Mouse (Mus musculus): ENCODE measurements around the gene Cdx2. TPM values are rescaled to one million over a fixed set of nuclear protein-coding genes. Genes with fewer than 3 reads are reported as not detected.

Cdx2 gene
- polyA plus RNA-seq (2016; fragmentation: Nextera tagmentation; extraction: Ambion mirVana), result not detected in 2 replicates

- Histone ChIP-seq H3K4me2 (replicated peaks) (peak within 1 kb of the TSS; percentile 17; the same call in 1 of the 2 replicates), H3K4me1 (peaks cover 5% of the 10 kb centered on the region; the same call in 1 of the 2 replicates), H3K27ac (no peak within 1 kb of the TSS), H3K9me3 (no peaks in the 10 kb centered on the region), H3K27me3 (peaks cover 99% of the 10 kb centered on the region), H3K9ac (no peak within 1 kb of the TSS), H3K36me3 (no peaks in the 10 kb centered on the region), H3K4me3 (peak within 1 kb of the TSS; percentile 16; the same call in 1 of the 2 replicates)
- no peak for ATAC-seq (ENCODE audit: insufficient number of reproducible peaks, insufficient read depth, low FRiP score, low TSS enrichment)
- under 1% methylated on average over 63 of the region's 63 CpGs for WGBS
Observed at GRCm38 (mm10) chr5:147306638-147307397, at the start of gene Cdx2. Gene Cdx2, minus strand, starts transcription at chr5:147307270.

GRCm38 (mm10) chr5:147356260-147357055 lies 49.4 kb upstream of the Cdx2 start:
- Histone ChIP-seq H3K9me3 (no peaks in the 10 kb centered on the region), H3K36me3 (no peaks in the 10 kb centered on the region), H3K4me3 (no peak overlapping the region), H3K4me2 (replicated peaks) (no peak overlapping the region), H3K9ac (no peak overlapping the region), H3K4me1 (no peaks in the 10 kb centered on the region), H3K27ac (no peak overlapping the region), H3K27me3 (no peaks in the 10 kb centered on the region)
- no peak for ATAC-seq (ENCODE audit: insufficient number of reproducible peaks, insufficient read depth, low FRiP score, low TSS enrichment)
- WGBS, result 91% methylated on average over 13 of the region's 13 CpGs

DNA sequence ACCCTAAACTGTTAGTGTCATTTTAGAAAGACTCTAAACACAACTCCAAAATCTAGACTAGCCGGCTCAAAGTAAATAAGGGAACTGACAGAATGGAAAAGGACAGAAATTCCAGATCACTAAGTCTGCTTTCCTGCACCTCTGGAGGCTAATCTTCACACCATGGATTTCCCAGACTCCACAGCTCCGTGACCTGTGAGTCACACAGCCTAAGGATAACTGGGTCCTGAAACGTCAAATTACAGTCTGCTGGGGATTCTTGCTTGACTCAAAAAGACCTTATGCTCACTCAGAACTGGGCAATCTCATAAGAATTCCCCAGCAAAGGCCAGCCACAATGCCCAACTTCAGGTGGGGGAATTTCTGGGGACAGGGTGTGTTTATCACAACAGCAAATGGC lies 48.7 kb upstream of the Cdx2 start:
- Histone ChIP-seq H3K4me1 (no peaks in the 10 kb centered on the region), H3K36me3 (no peaks in the 10 kb centered on the region), H3K4me3 (no peak overlapping the region), H3K9ac (no peak overlapping the region), H3K4me2 (replicated peaks) (no peak overlapping the region), H3K27me3 (no peaks in the 10 kb centered on the region), H3K27ac (no peak overlapping the region), H3K9me3 (no peaks in the 10 kb centered on the region)
- ATAC-seq (ENCODE audit: insufficient number of reproducible peaks, insufficient read depth, low FRiP score, low TSS enrichment), result no peak
- WGBS, result 65% methylated on average over 3 of the region's 3 CpGs

DNA sequence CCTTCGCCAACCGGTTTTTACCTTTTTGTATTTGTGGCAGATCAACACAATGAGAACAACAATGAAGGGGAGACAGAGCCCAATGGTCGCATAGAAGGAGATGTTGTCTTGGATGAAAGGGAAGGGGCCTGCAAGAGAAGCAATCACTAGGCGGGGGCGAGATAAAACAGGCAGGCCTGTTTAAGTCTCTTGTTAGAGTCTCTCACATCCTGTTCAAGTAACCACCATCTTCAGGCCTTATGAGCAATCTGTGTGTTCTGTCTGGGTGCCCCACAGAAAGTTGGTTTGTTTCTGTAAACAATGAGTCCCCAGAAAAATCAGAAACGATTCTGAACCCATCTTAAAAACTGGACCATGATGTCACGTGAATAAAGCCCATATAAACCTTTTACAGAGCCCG lies 47.9 kb upstream of the Cdx2 start:
- H3K4me1 ChIP-seq, result no peaks in the 10 kb centered on the region
- H3K9ac ChIP-seq, result no peak overlapping the region
- no peak overlapping the region for H3K4me2 ChIP-seq (replicated peaks)
- H3K27me3 ChIP-seq, result no peaks in the 10 kb centered on the region
- no peak overlapping the region for H3K4me3 ChIP-seq
- H3K36me3 ChIP-seq, result no peaks in the 10 kb centered on the region
- no peak overlapping the region for H3K27ac ChIP-seq
- no peaks in the 10 kb centered on the region for H3K9me3 ChIP-seq
- no peak for ATAC-seq (ENCODE audit: insufficient number of reproducible peaks, insufficient read depth, low FRiP score, low TSS enrichment)
- WGBS, result 85% methylated on average over 8 of the region's 8 CpGs

DNA sequence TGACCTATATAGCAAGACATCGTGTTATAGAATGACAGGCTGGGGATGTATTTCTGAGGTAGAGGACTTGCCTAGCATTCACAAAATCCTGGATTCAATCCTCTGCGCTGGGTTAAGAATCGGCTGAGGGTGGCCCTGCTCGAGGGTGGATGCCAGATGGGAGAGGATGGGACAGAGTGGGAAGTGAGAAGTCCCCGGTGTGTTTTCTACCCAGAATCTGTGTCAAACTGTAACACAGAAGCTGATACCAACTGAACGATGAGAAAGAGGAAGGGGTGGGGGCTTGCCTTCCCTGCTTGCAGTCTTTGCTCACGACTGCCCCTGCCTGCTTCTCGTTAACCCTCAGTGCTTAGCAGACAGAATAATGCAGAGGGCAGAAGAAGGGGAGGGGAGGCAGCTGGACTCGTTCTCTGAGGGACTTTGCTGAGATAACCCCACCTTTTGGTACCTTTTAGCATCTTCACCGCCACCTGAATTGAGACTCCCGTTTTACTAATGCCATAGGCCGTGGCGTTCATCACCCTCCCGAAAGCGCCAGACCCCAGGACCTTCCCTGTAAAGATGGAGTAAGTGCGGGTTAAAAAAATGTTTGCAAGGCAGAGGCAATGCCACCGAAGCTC lies 47.2 kb upstream of the Cdx2 start:
- ATAC-seq (ENCODE audit: insufficient number of reproducible peaks, insufficient read depth, low FRiP score, low TSS enrichment), result no peak
- H3K9ac ChIP-seq, result no peak overlapping the region
- H3K27me3 ChIP-seq, result no peaks in the 10 kb centered on the region
- no peak overlapping the region for H3K4me2 ChIP-seq (replicated peaks)
- H3K27ac ChIP-seq, result no peak overlapping the region
- no peak overlapping the region for H3K4me3 ChIP-seq
- 52% methylated on average over 17 of the region's 17 CpGs for WGBS
- H3K4me1 ChIP-seq, result no peaks in the 10 kb centered on the region
- no peaks in the 10 kb centered on the region for H3K9me3 ChIP-seq
- no peaks in the 10 kb centered on the region for H3K36me3 ChIP-seq

DNA sequence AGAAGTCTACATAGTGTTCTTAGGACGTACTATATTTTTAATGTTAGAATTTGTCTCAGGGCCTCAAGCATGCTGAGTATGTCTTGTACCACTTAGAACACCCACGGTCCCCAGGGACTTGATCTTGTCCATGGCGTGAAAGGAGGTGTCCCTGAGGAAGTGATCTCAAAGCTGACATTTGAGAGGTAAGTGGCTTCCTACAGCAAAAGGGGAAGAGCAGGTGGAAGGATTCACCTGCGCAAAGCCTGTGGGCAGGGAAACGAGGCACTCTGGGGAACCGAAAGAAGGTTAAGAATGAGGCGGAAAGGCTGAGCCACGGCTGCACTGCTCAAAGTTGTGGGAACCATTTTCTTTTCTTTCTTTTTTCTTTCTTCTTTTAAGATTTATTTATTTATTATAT lies 44.9 kb upstream of the Cdx2 start:
- Histone ChIP-seq H3K9ac (no peak overlapping the region), H3K27ac (no peak overlapping the region), H3K9me3 (no peaks in the 10 kb centered on the region), H3K4me1 (no peaks in the 10 kb centered on the region), H3K36me3 (no peaks in the 10 kb centered on the region), H3K4me3 (no peak overlapping the region), H3K4me2 (replicated peaks) (no peak overlapping the region), H3K27me3 (no peaks in the 10 kb centered on the region)
- ATAC-seq (ENCODE audit: insufficient number of reproducible peaks, insufficient read depth, low FRiP score, low TSS enrichment), result no peak
- WGBS, result 87% methylated on average over 8 of the region's 8 CpGs

GRCm38 (mm10) chr5:147345981-147346380 lies 38.9 kb upstream of the Cdx2 start:
- Histone ChIP-seq H3K9me3 (no peaks in the 10 kb centered on the region), H3K4me2 (replicated peaks) (no peak overlapping the region), H3K27me3 (no peaks in the 10 kb centered on the region), H3K4me3 (no peak overlapping the region), H3K27ac (no peak overlapping the region), H3K36me3 (no peaks in the 10 kb centered on the region), H3K9ac (no peak overlapping the region), H3K4me1 (no peaks in the 10 kb centered on the region)
- WGBS, result 75% methylated on average over 1 of the region's 1 CpGs
- no peak for ATAC-seq (ENCODE audit: insufficient number of reproducible peaks, insufficient read depth, low FRiP score, low TSS enrichment)

DNA sequence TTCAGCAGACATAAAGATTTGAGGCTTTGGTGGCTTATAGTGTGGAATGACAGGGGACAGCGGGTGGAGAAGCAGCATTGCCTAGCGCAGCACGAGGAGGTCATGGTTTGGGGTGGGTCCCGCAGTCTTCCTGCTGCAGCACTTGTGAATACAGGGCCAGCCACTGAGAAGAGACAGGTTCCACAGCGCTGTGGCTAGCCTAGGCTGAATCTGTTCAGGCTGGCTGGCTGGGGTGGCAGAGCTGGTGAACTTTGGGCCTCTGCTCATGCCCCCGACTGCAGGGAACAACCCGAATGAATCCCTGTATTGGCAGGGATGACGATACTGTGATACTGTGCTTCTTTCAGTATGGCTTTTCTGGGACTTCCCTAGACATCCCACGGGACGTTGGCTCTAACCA lies 36.8 kb upstream of the Cdx2 start:
- Histone ChIP-seq H3K27me3 (no peaks in the 10 kb centered on the region), H3K4me3 (no peak overlapping the region), H3K4me1 (no peaks in the 10 kb centered on the region), H3K9ac (no peak overlapping the region), H3K9me3 (no peaks in the 10 kb centered on the region), H3K36me3 (no peaks in the 10 kb centered on the region), H3K4me2 (replicated peaks) (no peak overlapping the region), H3K27ac (no peak overlapping the region)
- 88% methylated on average over 10 of the region's 10 CpGs for WGBS
- ATAC-seq (ENCODE audit: insufficient number of reproducible peaks, insufficient read depth, low FRiP score, low TSS enrichment), result no peak

DNA sequence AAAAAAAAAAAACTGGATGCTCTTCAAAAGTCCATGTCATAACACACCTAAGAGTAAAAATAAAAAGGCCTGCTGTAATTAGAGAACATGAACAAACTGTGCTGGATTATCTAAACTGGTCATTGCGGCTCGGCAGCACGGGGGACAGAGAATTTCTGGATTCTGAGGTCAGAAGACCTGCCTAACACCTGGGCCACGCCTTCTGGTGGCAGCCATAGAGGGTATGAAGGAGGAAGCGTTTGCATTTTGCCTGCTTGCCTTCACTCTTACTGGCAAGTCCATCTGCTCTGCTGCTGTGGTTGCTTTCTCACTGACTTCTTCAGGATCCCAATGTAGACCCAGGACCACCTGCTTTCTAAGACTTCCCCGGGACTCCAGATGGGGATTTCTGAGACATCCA lies 35.8 kb upstream of the Cdx2 start:
- Histone ChIP-seq H3K9ac (no peak overlapping the region), H3K27me3 (no peaks in the 10 kb centered on the region), H3K4me1 (no peaks in the 10 kb centered on the region), H3K9me3 (no peaks in the 10 kb centered on the region), H3K36me3 (no peaks in the 10 kb centered on the region), H3K27ac (no peak overlapping the region), H3K4me2 (replicated peaks) (no peak overlapping the region), H3K4me3 (no peak overlapping the region)
- WGBS, result 89% methylated on average over 6 of the region's 6 CpGs
- ATAC-seq (ENCODE audit: insufficient number of reproducible peaks, insufficient read depth, low FRiP score, low TSS enrichment), result no peak

DNA sequence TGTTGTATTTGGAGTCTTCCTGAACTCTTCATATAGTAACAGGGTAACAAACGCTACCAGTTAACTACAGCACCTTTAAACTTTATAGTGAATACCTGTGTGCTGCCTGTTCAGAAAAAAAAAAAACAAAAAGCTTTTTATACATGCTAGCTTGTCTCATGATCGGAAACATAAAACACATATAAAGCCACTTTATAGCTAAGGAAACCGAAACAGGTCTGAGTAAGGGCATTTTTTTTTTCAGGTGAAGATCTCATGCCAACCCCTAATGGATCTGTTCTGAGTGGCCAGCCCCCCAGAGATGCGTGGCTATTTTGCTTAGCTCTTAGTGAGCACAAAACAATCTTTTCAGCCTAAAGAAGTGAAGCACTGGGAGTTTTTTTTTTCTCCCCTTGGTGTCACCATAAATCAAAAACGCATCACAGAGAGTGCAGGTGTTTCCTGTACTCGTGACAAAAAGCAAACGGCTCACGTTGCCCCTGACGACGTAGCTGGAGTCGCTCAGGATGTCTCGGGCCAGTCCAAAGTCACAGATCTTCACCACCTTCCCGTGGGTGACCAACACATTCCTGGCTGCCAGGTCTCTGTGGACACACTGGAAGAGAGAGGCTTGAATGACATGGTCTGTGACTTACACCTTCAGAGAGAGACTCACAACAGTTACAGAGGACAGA lies 33.8 kb upstream of the Cdx2 start:
- Histone ChIP-seq H3K9ac (no peak overlapping the region), H3K4me2 (replicated peaks) (no peak overlapping the region), H3K9me3 (no peaks in the 10 kb centered on the region), H3K36me3 (no peaks in the 10 kb centered on the region), H3K27ac (no peak overlapping the region), H3K4me1 (no peaks in the 10 kb centered on the region), H3K4me3 (no peak overlapping the region), H3K27me3 (no peaks in the 10 kb centered on the region)
- 63% methylated on average over 13 of the region's 13 CpGs for WGBS
- ATAC-seq (ENCODE audit: insufficient number of reproducible peaks, insufficient read depth, low FRiP score, low TSS enrichment), result no peak

DNA sequence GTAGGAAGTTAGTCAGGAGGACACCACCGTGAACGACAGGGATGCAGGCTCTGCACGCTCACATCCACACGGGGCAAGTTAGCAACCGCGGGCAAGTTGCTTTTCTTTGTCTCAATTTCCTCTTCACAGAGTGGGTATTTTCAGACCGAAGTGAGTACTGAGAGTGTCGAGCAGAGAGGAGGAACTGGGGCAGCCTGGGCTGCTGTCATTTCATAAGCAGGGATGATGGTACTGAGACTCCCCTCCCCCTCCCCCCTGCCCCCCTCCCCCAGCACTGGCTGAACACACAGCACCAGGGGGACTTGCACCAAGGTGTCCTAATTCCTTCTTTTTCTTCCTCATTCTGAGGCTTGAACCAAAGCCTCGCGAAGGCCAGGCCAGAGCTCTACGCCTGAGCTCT lies 32.5 kb upstream of the Cdx2 start:
- no peak for ATAC-seq (ENCODE audit: insufficient number of reproducible peaks, insufficient read depth, low FRiP score, low TSS enrichment)
- WGBS, result 81% methylated on average over 10 of the region's 11 CpGs

More for the DNA sequence above, 32.5 kb upstream of the Cdx2 start:
- no peaks in the 10 kb centered on the region for H3K9me3 ChIP-seq
- H3K27ac ChIP-seq, result no peak overlapping the region
- H3K4me2 ChIP-seq (replicated peaks), result no peak overlapping the region
- H3K27me3 ChIP-seq, result no peaks in the 10 kb centered on the region
- no peak overlapping the region for H3K4me3 ChIP-seq
- H3K4me1 ChIP-seq, result no peaks in the 10 kb centered on the region
- H3K36me3 ChIP-seq, result no peaks in the 10 kb centered on the region
- no peak overlapping the region for H3K9ac ChIP-seq
